Mouse (Mus musculus): ENCODE measurements around the gene Stk11. TPM values are rescaled to one million over a fixed set of nuclear protein-coding genes. Genes with fewer than 3 reads are reported as not detected.

The Stk11 gene
- polyA plus RNA-seq (2014; fragmentation: Illumina TruSeq; extraction: RNeasy Lipid Tissue Mini Kit (QIAGEN cat#74804); ENCODE audit: low read depth, low replicate concordance), result 9.5 TPM

DNA sequence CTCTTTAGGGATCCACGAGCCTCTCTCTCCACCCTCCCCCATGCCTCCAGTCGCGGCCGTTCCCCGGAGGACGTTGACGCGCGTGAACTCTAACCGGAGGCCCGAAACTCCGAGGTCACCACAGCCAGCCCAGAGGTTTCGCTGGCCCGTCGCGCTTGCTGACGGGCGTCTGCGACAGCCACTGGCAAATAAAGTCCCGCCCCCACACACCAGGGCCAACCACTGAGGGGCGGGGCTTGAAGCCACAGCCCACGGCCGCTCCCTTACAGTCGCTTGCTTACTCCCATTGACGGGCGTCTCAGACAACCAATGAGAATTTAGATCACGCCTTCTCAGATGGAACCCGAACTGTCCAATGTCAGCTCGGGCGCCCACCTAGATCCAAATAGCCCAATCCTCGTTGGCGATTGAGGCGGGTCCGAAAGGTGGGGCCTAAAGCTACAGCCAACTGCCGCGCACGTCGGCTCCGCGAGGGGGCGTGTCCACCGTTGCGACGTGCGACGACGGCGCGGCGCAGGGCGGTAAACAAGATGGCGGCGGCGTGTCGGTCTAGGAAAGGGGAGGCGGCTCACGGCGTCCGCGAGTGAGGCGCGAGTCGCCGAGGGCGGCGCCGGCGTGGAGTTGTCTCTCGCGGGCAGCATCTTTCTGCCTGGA, at the start of gene Stk11:
Gene Stk11, plus strand, starts transcription at position 514 of the 654 bp plus-strand sequence.

DNA sequence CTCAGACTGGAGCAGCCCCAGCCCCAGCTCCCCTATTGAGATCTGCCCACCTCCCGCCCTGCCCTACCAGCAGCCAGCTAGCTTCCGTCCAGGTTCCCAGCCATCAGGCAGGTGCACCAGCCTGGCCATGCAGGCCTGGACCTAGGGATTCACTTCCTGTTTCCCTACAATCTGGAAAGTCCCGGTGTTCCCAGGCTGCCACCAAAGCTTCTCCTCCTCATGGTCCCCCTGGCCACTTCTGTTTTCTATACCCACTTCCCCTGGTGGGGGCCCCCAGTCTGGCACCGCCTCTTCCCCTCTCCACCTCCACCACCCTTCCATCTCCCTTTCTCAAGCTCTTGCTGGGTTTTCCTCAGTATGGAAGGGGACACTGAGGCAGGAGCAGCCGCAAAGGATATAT, 10.1 kb upstream of the Stk11 start, which contains the start of gene Sbno2:
Gene Sbno2, minus strand, starts transcription at position 112 of the 400 bp plus-strand sequence.

DNA sequence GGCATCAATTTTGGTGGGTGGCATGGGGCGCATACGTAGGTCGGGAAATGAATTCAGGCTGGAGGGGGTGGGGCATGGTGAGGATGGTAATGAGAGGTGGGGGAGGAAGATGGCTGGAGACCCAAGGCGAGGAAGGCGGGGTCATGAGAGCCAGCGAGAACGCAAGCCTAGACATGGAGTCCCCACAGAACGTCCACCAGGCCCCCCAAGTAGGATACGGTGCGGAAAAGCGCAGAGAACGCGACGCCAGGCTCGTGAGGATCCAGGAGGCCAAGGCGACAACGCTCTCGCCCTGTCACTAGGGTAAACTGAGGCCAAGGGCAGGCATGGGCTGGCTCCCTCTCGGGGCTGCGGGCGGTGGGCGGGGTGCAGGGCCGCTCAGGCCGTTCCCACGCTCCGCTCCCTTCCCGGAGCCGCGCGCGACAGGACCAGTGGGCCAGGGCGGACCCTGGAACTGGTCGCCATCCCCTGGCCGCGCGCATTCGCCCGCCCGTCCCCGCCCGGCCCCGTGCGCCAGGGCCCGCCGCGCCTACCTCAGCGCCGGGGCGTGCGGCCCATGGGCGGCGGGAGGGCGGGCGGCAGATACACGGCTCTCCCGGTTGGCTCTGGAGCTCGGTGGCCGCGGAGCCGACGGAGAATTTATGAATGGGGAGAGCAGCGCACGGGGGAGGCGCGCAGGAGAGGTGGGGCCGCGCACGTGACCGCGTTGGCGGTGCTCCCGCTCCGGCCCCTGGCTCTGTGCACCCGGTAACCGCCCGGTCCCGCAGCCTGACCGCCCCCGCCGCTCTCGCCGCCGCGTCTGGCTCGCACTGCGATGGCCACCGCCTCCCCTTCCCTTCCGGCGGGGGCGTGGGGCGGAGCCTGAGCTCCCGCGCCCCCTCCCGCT, 23.2 kb downstream of the Stk11 start, which contains the start of gene Atp5d:
Gene Atp5d, plus strand, starts transcription at position 80 of the 886 bp plus-strand sequence.

DNA sequence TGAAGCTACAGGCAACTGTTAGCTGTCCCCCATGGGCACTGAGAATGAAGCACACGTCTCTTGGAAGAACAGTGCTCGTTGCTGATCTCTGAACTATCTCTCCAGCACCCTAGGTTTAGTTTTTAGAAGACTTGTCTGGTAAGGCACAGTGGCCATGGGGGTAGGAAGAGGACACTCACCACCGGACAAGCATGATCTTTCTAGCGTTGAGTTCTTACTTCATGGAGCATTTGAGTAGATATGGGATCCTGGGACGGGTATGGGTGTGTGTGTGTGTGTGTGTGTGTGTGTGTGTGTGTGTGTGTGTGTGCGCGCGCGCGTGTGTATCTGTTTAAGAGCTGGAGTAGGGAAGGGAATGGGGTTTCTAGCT, 25.0 kb downstream of the Stk11 start, which contains the start of gene Cbarp:
Gene Cbarp, minus strand, starts transcription at position 170 of the 370 bp plus-strand sequence.

DNA sequence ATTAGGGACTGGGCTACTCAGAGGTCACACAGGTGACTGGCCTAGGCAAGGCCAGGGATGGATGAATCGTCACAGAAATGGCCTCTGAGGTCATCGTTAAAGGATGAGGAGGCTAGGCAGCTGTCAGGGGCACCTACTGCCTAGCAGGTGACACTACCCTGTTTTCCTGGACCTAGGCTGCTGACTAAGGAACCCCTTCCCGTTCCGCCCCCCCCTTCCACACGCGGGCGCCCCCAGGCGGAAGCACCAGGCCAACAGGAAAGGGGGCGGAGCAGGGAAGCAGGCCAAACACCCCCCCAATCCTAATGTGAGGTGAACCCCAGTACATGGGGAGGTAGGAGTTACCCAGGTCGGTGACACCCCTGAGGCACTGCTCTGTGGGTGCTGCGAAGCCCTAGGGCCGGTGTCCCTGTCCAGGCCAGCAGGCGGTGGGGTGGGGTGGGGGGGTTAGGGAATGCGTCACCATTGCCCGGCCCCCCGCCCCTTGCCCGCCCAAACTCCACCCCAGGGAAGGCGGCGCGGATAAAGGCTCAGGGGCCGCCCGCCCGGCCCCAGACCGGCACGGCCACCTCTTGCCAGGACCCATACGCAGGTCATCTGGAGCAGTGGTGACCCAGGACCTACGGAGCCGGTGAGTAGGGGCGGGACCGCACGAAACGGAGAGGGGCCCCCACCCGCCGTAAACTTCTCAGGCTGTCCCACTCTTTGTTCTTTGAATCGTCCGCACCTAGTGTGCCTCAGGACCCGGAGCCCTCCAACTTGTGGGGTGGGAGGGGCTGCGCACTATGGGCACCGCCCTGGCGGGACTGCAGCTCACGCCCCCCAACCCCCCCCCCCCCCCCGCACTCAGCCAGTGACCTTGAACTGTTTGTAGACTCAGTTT, 32.4 kb downstream of the Stk11 start, which contains the start of gene Midn:
Gene Midn, plus strand, starts transcription at position 554 of the 883 bp plus-strand sequence.

DNA sequence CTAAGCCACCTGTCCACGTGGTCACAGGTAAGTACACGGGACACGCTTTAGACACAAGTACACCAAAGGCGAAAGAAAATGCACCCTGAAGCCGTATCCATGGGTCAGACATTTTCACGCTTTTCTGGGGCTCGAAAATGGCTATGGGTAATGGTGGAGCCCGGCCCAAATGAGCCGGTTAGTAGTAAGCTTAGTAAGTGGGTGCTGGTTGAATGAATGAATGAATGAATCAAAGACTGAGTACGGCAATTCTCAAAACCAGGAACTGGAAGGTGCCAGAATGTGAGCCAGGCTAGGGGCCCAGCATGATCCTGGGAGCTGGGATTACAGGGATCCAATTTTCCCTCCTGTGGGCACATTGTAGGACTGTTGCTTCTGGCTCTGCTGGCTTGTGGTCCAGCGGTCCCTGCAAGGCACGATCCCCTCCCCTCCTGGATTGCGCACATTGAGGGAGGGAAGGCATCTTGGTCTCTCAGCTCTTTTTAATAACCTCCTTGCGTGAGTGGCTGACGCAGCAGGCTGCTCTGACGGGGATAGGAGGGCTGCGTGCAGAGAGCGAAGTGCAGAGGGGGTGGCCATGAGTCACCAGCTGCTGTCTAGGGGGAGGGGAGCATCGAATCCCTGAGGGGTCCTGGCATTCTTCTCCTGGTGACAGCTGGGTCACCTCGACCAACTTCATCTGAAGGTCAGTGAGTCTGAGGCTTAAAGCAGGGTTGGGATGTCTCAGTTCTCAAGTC, 50.0 kb downstream of the Stk11 start, which contains the start of gene Cirbp:
Gene Cirbp, plus strand, starts transcription at position 594 of the 737 bp plus-strand sequence.

DNA sequence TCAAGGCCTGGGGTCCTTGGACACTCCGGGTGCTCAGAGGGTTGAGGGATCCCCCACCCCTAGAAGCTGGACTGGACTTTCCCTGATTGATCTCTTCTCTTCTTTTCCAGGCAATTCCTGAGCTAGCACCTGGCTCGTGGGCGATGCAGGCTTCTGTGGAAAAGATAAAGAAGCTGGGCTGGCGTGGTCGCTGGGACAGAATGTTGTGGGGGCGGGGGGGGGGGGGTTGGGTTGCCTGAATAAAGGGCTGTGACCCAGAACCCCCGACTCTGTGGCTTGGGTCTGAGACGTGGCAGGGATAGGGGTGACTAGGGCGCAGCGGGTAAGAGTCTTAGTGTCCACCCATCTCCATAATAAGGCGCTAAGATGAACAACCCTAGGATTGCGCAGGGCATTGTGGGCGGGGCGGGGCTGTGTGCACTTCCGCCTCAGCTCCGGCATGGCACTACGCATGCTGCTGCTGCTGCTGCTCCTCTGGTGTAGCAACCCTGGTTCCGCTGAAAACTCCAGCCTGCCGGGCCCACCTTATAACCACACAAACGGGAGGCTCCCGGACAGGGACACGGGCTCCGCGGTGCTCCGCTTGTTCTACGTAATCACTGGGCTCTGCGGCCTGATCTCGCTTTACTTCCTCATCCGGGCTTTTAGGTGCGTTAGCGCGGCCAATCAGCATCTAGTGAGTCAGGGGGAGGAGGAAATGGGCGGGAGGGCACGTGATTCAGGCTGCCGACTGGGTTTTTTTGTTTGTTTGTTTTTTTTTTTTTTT, 57.1 kb downstream of the Stk11 start, which contains the start of gene 1600002K03Rik:
Gene 1600002K03Rik, plus strand, starts transcription at position 418 of the 766 bp plus-strand sequence.

DNA sequence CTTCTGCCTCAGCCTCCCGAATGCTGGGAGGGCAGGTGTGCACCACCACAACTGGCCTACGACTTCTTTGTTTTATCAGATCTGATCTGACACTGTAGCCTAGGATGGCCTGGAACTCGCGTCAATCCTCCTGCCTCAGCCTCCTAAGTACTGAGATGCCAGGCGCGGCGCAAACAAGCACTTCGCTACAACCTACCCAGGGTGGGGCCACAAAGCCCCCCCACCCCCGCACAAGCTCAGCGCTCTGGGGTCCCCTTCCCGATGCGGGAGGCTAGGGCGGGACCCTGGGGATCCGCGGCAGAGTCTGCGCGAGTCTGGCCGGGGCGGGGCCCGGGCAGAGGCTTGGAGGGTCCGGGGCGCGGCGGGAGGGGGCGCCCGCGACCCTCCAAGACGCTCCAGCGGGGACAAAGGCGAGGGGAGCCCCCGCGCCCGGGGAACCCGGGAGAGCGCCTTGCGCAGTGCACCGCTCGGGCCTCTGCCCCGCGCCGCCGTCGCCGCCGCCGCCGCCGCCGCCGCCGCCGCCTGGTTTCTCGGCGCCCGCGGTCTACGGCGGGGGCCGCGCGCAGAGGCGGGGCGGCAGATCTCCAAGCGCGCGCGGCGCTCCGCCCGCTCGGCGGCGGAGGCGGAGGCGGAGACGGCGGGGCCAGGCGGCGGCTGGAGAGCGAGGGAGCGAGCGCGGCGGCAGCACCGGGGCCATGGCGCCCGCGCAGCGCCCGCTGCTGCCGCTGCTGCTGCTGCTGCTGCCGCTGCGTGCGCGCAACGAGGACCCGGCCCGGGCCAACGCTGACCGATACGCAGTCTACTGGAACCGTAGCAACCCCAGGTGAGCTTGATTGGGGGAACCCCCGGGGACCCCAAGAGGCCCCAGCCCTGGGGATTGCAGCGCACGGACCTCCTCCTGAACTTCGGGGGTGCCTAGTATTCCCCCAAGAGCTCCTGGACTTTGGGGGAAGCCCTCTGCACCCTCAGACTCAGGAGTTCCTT, 63.8 kb downstream of the Stk11 start, which contains the start of gene Efna2:
Gene Efna2, plus strand, starts transcription at position 415 of the 984 bp plus-strand sequence.

Other genes starting within 250 kb of the Stk11 start
- not detected for gene Prtn3, start 241.3 kb upstream of the Stk11 start, polyA plus RNA-seq (2014; fragmentation: Illumina TruSeq; extraction: RNeasy Lipid Tissue Mini Kit (QIAGEN cat#74804); ENCODE audit: low read depth, low replicate concordance)
- gene Plppr3, start 241.2 kb upstream of the Stk11 start, polyA plus RNA-seq (2014; fragmentation: Illumina TruSeq; extraction: RNeasy Lipid Tissue Mini Kit (QIAGEN cat#74804); ENCODE audit: low read depth, low replicate concordance), result not detected
- not detected for gene Elane, start 229.6 kb upstream of the Stk11 start, polyA plus RNA-seq (2014; fragmentation: Illumina TruSeq; extraction: RNeasy Lipid Tissue Mini Kit (QIAGEN cat#74804); ENCODE audit: low read depth, low replicate concordance)
- not detected for gene Cfd, start 224.9 kb upstream of the Stk11 start, polyA plus RNA-seq (2014; fragmentation: Illumina TruSeq; extraction: RNeasy Lipid Tissue Mini Kit (QIAGEN cat#74804); ENCODE audit: low read depth, low replicate concordance)
- not detected for gene Med16, start 206.9 kb upstream of the Stk11 start, polyA plus RNA-seq (2014; fragmentation: Illumina TruSeq; extraction: RNeasy Lipid Tissue Mini Kit (QIAGEN cat#74804); ENCODE audit: low read depth, low replicate concordance)
- gene Gm26602, start 204.9 kb upstream of the Stk11 start, polyA plus RNA-seq (2014; fragmentation: Illumina TruSeq; extraction: RNeasy Lipid Tissue Mini Kit (QIAGEN cat#74804); ENCODE audit: low read depth, low replicate concordance), result not detected
- gene Kiss1r, start 198.8 kb upstream of the Stk11 start, polyA plus RNA-seq (2014; fragmentation: Illumina TruSeq; extraction: RNeasy Lipid Tissue Mini Kit (QIAGEN cat#74804); ENCODE audit: low read depth, low replicate concordance), result not detected
- gene R3hdm4, start 194.6 kb upstream of the Stk11 start, polyA plus RNA-seq (2014; fragmentation: Illumina TruSeq; extraction: RNeasy Lipid Tissue Mini Kit (QIAGEN cat#74804); ENCODE audit: low read depth, low replicate concordance), result 5.4 TPM
- gene Arid3a, start 188.8 kb upstream of the Stk11 start, polyA plus RNA-seq (2014; fragmentation: Illumina TruSeq; extraction: RNeasy Lipid Tissue Mini Kit (QIAGEN cat#74804); ENCODE audit: low read depth, low replicate concordance), result 0.19 TPM
- 1.8 TPM for gene Wdr18, start 155.7 kb upstream of the Stk11 start, polyA plus RNA-seq (2014; fragmentation: Illumina TruSeq; extraction: RNeasy Lipid Tissue Mini Kit (QIAGEN cat#74804); ENCODE audit: low read depth, low replicate concordance)
- not detected for gene Grin3b, start 145.1 kb upstream of the Stk11 start, polyA plus RNA-seq (2014; fragmentation: Illumina TruSeq; extraction: RNeasy Lipid Tissue Mini Kit (QIAGEN cat#74804); ENCODE audit: low read depth, low replicate concordance)
- gene Tmem259, start 131.5 kb upstream of the Stk11 start, polyA plus RNA-seq (2014; fragmentation: Illumina TruSeq; extraction: RNeasy Lipid Tissue Mini Kit (QIAGEN cat#74804); ENCODE audit: low read depth, low replicate concordance), result 1.4 TPM
- gene Cnn2, start 127.2 kb upstream of the Stk11 start, polyA plus RNA-seq (2014; fragmentation: Illumina TruSeq; extraction: RNeasy Lipid Tissue Mini Kit (QIAGEN cat#74804); ENCODE audit: low read depth, low replicate concordance), result 0.66 TPM
- gene Abca7, start 119.3 kb upstream of the Stk11 start, polyA plus RNA-seq (2014; fragmentation: Illumina TruSeq; extraction: RNeasy Lipid Tissue Mini Kit (QIAGEN cat#74804); ENCODE audit: low read depth, low replicate concordance), result 0.08 TPM
- gene Arhgap45, start 99.2 kb upstream of the Stk11 start, polyA plus RNA-seq (2014; fragmentation: Illumina TruSeq; extraction: RNeasy Lipid Tissue Mini Kit (QIAGEN cat#74804); ENCODE audit: low read depth, low replicate concordance), result 0.13 TPM
- 0.85 TPM for gene Polr2e, start 76.0 kb upstream of the Stk11 start, polyA plus RNA-seq (2014; fragmentation: Illumina TruSeq; extraction: RNeasy Lipid Tissue Mini Kit (QIAGEN cat#74804); ENCODE audit: low read depth, low replicate concordance)
- 73.4 TPM for gene Gpx4, start 68.6 kb upstream of the Stk11 start, polyA plus RNA-seq (2014; fragmentation: Illumina TruSeq; extraction: RNeasy Lipid Tissue Mini Kit (QIAGEN cat#74804); ENCODE audit: low read depth, low replicate concordance)
- gene Sbno2, start 10.2 kb upstream of the Stk11 start, polyA plus RNA-seq (2014; fragmentation: Illumina TruSeq; extraction: RNeasy Lipid Tissue Mini Kit (QIAGEN cat#74804); ENCODE audit: low read depth, low replicate concordance), result 0.64 TPM
- 4.3 TPM for gene Atp5d, start 22.8 kb downstream of the Stk11 start, polyA plus RNA-seq (2014; fragmentation: Illumina TruSeq; extraction: RNeasy Lipid Tissue Mini Kit (QIAGEN cat#74804); ENCODE audit: low read depth, low replicate concordance)
- not detected for gene Cbarp, start 25.0 kb downstream of the Stk11 start, polyA plus RNA-seq (2014; fragmentation: Illumina TruSeq; extraction: RNeasy Lipid Tissue Mini Kit (QIAGEN cat#74804); ENCODE audit: low read depth, low replicate concordance)
- 5.2 TPM for gene Midn, start 32.5 kb downstream of the Stk11 start, polyA plus RNA-seq (2014; fragmentation: Illumina TruSeq; extraction: RNeasy Lipid Tissue Mini Kit (QIAGEN cat#74804); ENCODE audit: low read depth, low replicate concordance)
- 8.9 TPM for gene Cirbp, start 50.2 kb downstream of the Stk11 start, polyA plus RNA-seq (2014; fragmentation: Illumina TruSeq; extraction: RNeasy Lipid Tissue Mini Kit (QIAGEN cat#74804); ENCODE audit: low read depth, low replicate concordance)
- 1.1 TPM for gene 1600002K03Rik, start 57.1 kb downstream of the Stk11 start, polyA plus RNA-seq (2014; fragmentation: Illumina TruSeq; extraction: RNeasy Lipid Tissue Mini Kit (QIAGEN cat#74804); ENCODE audit: low read depth, low replicate concordance)
- not detected for gene Efna2, start 63.7 kb downstream of the Stk11 start, polyA plus RNA-seq (2014; fragmentation: Illumina TruSeq; extraction: RNeasy Lipid Tissue Mini Kit (QIAGEN cat#74804); ENCODE audit: low read depth, low replicate concordance)
- 1.5 TPM for gene Mum1, start 110.6 kb downstream of the Stk11 start, polyA plus RNA-seq (2014; fragmentation: Illumina TruSeq; extraction: RNeasy Lipid Tissue Mini Kit (QIAGEN cat#74804); ENCODE audit: low read depth, low replicate concordance)
- gene Ndufs7, start 133.3 kb downstream of the Stk11 start, polyA plus RNA-seq (2014; fragmentation: Illumina TruSeq; extraction: RNeasy Lipid Tissue Mini Kit (QIAGEN cat#74804); ENCODE audit: low read depth, low replicate concordance), result 3.2 TPM
- 20.3 TPM for gene Gamt, start 145.2 kb downstream of the Stk11 start, polyA plus RNA-seq (2014; fragmentation: Illumina TruSeq; extraction: RNeasy Lipid Tissue Mini Kit (QIAGEN cat#74804); ENCODE audit: low read depth, low replicate concordance)
- gene Dazap1, start 145.7 kb downstream of the Stk11 start, polyA plus RNA-seq (2014; fragmentation: Illumina TruSeq; extraction: RNeasy Lipid Tissue Mini Kit (QIAGEN cat#74804); ENCODE audit: low read depth, low replicate concordance), result 13.7 TPM
- 3.6 TPM for gene Rps15, start 176.7 kb downstream of the Stk11 start, polyA plus RNA-seq (2014; fragmentation: Illumina TruSeq; extraction: RNeasy Lipid Tissue Mini Kit (QIAGEN cat#74804); ENCODE audit: low read depth, low replicate concordance)
- not detected for gene Apc2, start 180.2 kb downstream of the Stk11 start, polyA plus RNA-seq (2014; fragmentation: Illumina TruSeq; extraction: RNeasy Lipid Tissue Mini Kit (QIAGEN cat#74804); ENCODE audit: low read depth, low replicate concordance)
- gene 2310011J03Rik, start 204.7 kb downstream of the Stk11 start, polyA plus RNA-seq (2014; fragmentation: Illumina TruSeq; extraction: RNeasy Lipid Tissue Mini Kit (QIAGEN cat#74804); ENCODE audit: low read depth, low replicate concordance), result 0.69 TPM
- 0.32 TPM for gene Pcsk4, start 213.7 kb downstream of the Stk11 start, polyA plus RNA-seq (2014; fragmentation: Illumina TruSeq; extraction: RNeasy Lipid Tissue Mini Kit (QIAGEN cat#74804); ENCODE audit: low read depth, low replicate concordance)
- gene Reep6, start 214.2 kb downstream of the Stk11 start, polyA plus RNA-seq (2014; fragmentation: Illumina TruSeq; extraction: RNeasy Lipid Tissue Mini Kit (QIAGEN cat#74804); ENCODE audit: low read depth, low replicate concordance), result 47.3 TPM
- gene Adamtsl5, start 232.6 kb downstream of the Stk11 start, polyA plus RNA-seq (2014; fragmentation: Illumina TruSeq; extraction: RNeasy Lipid Tissue Mini Kit (QIAGEN cat#74804); ENCODE audit: low read depth, low replicate concordance), result 0.13 TPM
- gene Plk5, start 240.7 kb downstream of the Stk11 start, polyA plus RNA-seq (2014; fragmentation: Illumina TruSeq; extraction: RNeasy Lipid Tissue Mini Kit (QIAGEN cat#74804); ENCODE audit: low read depth, low replicate concordance), result not detected